Mouse (Mus musculus) layer of hippocampus, adult 11-12 months (tissue): ENCODE data around the gene Olfr392.

Source experiments
- DNase-seq: peaks from one replicate; pipeline ENCODE4 v3.0.0; 2022; ENCODE audit warnings: low spot score

Olfr392 gene

DNA sequence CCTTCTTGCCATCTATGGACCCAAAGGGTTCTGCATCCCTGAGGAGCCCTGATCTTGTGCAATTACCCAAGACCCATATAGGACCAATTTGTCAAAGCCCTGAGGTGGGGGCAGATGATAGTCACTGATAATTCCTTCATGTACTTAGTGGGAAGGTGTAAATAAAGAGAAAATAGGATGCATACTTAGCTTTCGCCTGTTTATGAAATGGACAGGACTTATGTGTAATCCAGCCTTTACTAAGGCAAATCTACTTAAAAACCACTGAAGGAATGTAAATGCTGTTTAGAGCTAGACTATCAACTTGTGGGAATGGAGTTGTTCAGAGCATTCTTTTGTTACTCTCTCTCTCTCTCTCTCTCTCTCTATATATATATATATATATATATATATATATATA is at the start of gene Olfr392:
Gene Olfr392, minus strand, starts transcription at position 101 of the 400 bp plus-strand sequence.
- no peak for DNase-seq

DNA sequence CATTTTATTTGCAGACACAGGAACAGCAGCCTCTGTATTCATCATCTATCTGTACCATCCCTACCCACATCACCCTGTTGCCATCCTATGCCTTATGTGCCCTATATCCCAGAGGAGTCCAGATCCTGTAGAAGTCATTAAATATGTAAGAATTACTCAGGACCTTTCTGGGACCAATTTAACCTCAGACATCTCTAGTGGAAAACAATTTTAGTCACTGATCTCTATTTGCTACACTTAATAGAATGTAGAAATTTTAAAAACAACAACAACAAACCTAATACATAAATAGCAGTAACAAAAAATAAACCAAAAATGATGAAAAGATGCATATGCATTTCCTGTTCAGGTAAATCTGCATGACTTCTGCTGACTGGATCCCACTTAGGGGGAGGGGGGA is 34.5 kb upstream of the Olfr392 start, which contains the start of gene Olfr393:
Gene Olfr393, minus strand, starts transcription at position 101 of the 400 bp plus-strand sequence.
- no peak for DNase-seq

DNA sequence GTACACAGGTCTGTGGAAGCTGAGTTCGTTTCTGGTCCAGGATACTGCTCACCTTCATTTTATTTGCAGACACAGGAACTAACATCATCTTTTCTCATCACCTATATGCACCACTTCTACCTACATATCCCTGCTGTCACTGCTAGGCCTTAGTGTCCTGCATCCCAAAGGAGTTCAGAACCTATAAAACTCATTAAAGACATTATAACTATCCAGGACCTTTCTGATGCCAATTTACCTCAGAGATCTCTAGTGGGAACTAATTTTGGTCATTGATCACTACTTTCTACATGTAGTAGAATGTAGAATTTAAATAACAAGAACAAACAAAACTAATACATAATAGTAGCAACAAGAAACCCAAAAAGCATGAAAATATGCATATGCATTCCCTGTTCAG is 13.9 kb downstream of the Olfr392 start, which contains the start of gene Olfr391-ps:
Gene Olfr391-ps, minus strand, starts transcription at position 101 of the 400 bp plus-strand sequence.
- DNase-seq = no peak

DNA sequence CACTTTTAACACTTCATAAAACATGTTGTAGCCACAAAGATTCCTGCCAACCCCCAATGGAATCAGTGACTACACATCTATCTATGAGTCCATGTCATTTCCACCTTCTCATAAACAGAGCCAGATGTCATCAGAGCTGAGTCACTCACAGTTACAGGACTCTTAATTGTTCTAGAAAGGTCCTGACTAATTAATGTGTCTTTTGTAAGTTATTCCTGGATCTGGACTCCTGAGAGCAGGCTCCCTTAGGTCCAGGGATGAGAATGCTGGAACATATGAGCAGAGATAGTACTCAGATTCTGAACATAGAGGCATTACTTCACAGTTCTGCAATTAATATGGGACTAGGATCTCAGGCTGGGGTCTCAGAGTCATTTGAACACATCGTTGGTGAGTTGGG is 34.2 kb downstream of the Olfr392 start, which contains the start of gene Olfr390:
Gene Olfr390, plus strand, starts transcription at position 301 of the 400 bp plus-strand sequence.
- no peak for DNase-seq

DNA sequence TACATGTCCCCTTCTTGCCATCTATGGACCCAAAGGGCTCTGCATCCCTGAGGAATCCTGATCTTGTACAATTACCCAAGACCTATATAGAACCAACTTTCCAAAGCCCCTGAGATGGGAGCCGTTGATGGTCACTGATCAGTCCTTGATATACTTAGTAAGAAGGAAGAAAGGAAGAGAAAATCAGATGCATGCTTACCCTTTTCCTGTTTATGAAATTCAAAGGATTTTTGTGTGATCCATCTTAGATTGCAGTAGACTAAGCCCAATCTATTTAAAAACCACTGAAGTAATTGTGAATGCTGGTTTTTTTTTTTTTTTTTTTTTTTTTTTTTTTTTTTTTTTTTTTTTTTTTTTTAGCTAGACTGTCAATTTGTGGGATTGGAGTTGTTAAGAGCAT is 36.2 kb downstream of the Olfr392 start, which contains the start of gene Olfr389:
Gene Olfr389, minus strand, starts transcription at position 101 of the 400 bp plus-strand sequence.
- no peak for DNase-seq
